Mouse (Mus musculus) frontal cortex, adult 2 months (tissue): ENCODE measurements around the gene Snrpc. TPM values are rescaled to one million over a fixed set of nuclear protein-coding genes. Genes with fewer than 3 reads are reported as not detected.

Experiments used
- DNase-seq, 2 experiments: peaks; one replicate each; pipeline ENCODE4 v3.0.0; 2022; ENCODE audit warnings: low spot score in 1 of 2; ENCODE audit errors: extremely low spot score in 1 of 2
- polyA plus RNA-seq: library from polyadenylated mRNA; depleted of rRNA; stranded (reverse); fragments of >200 nt; gene quantifications from 2 replicates; pipeline ENCODE4 v1.2.3, GENCODE M21; 2012; rRNA removed

Gene Snrpc
- polyA plus RNA-seq, 1 experiment: 66.1 TPM

DNA sequence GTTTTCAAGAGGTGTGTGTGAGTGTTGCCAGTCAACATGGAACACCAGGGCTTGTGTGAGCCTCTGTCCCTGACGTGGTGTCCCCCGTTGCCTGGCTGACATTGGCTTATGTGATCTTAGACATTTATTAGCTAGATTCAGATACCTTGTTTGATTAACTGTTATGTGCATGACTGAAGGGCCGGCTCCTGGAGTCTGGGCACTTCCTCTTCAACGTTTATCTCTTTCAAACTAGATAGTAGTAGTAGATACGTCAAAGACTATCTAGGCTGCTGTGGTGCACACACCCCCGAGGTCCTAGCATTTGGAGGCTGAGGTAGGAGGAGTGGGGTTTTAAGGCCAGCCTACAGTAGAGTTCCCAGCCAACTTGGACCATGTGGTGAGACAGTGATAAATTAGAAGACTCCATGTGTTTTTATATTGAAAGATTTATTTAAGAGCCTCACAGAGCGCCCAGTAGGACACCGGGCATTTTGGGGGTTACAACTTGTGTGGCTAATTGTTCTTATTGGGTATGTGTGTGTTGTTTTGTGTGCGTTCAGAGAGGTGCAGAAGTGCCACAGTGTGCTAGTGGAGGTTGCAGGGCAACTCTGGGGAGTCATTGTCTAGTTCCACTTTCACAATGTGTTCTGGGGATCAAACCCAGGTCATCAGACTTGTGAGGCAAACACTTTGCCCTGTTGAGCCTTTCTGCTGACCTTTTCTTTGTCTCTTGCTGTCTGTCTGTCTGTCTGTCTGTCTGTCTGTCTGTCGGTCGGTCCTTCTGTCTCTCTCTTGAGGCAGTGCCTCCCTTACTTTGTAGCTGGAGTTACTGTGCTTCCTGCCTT is 19.9 kb downstream of the Snrpc start:
- no peak for DNase-seq

GRCm38 (mm10) chr17:27859131-27859530 is 21.2 kb downstream of the Snrpc start:
- DNase-seq: no peak

DNA sequence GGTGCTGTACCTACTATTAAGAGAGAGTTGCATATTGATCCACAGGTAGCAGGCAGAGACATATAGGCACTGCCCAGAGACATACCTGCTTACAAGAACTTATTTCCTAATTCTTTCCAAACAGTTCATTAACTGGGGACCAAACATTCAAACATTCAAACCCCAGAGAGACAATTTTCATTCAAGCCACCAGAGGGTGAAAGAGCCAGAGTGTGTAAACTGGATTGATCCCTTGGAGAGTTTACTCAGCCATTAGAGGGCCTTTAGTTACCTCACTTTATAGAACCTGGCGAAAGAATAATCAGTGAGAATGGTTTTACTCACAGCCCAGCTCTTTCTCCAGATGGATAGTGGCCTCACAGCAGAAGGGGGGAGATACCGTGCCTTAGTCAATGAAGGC is 27.5 kb downstream of the Snrpc start:
- DNase-seq: no peak

DNA sequence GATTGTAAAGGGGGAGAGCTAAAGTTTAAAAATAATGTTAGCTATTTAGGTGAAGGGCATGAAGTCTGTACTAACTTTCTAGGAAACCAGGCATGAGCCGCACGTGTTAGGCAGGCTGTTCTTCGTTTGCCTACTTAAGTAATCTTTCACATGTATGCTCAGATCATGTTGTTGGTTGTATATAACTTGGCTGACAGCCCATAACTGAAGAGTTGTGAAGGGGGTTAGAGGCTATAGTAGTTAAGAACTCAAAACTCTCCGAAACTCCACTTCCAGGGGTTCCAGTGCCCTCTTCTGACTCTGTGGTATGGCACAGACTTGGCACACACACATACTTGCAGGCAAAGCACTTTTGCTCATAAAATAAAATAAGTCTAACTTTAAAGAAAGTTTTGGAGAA is 28.8 kb downstream of the Snrpc start:
- no peak for DNase-seq

GRCm38 (mm10) chr17:27871851-27872250 is 33.9 kb downstream of the Snrpc start:
- DNase-seq: peak; percentile 47 to 74

DNA sequence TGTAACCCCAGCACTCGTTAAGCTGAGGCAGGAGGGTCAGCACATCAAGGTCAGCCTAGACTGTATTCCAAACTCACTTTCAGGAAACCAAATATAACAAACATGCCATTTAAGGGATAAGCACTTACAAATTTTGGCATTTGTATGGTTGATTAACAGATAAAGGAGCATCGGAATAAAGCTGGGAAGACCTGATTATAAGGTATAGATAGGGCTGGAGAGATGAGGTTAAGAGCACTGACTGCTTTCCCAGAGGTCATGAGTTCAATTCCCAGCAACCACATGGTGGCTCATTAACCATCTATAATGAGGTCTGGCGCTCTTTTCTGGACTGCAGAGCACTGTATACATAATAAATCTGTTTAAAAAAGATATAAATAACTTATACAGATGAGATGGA is 35.6 kb downstream of the Snrpc start:
- DNase-seq: no peak

DNA sequence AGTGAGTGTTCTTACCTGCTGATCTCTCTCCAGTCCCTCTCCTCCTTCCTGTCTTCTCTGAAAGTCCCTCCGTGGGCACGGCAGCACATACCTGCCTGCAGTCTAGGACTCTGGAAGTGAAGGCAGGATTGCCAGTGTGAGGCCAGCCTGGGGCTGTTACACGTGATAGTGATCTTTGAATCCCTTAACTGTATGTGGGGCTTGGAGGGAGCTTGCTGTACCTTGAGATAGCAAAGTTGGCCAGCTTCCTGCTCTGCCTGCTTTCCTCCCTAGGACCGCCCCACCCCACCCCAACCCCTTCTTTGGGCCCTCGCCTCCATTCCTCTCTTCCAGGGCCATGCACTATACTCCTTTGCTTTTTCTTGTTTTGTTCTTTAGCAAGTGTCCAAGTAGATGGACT is 36.6 kb downstream of the Snrpc start:
- DNase-seq: no peak

DNA sequence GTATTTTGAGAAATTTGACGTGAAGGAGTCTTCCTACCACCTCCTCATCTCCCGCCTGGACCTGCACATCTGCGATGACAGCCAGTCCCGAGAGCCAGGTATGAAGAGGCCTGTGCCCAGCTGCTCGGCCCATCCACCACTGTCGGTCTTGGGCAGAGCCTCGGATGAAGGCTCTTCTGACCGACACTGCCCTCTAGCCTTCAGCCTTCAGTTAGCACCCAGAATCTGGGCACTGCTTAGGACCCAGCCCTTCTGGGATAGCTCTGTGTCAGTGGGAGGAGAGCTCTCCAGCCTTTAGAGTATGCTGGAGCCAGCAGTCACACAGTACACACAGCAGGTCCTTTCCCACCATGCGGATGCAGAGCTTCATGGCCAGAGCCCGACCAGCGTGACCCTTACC is 43.6 kb downstream of the Snrpc start:
- no peak for DNase-seq

- DNase-seq: no peak
These were observed 45.2 kb downstream of the Snrpc start for GRCm38 (mm10) chr17:27883129-27883528.

DNA sequence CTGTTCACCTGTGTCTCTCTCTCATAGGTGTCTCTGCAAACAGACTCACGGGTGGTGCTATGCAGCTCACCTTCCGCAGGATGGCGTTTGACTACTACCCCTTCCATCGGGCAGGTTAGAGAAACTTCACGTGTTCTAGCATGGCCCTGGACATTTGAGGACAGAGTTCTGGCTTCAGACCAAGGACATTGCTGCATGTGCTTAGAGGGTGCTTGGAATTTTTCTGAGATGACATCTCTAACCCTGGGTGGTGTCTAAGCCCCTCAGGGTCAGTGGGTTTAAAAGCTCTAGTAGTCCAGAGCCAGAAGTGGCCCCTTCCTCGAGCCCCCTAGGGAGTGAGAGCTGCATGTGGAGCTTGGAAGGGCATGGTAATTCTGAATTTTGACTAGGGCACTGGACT is 46.0 kb downstream of the Snrpc start:
- no peak for DNase-seq

DNA sequence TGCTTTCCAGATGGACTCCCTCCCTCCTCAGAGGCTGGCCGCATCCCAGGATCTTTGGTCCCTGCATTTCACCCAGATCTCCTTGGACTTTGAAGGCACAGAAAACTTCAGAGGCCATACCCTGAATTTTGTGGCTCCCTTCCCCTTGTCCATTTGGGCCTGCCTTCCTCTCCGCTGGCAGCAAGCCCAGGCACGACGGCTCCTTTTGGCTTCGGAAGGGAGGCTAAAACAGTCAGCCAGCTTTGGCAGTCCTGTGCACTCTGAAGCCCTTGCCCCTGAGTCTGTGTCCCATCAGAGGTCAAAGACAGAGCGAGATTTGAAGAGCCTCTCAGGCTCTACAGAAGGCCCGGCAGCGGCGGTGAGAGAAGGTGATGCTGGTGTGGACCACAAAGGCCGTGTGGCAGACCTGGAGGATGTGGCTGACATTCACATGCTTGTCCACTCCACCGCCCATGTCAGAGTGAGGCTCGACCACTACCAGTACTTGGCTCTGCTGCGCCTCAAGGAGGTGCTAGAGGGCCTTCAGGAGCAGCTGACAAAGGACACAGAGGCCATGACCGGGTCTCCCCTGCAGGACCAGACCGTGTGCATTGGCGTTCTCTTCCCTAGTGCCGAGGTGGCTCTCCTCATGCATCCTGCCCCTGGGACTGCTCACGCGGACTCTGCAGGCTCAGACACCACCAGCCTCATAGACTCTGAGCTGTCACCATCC is 48.7 kb downstream of the Snrpc start:
- DNase-seq: no peak

Other genes starting within 250 kb of the Snrpc start
- 352 and 353 TPM in 2 replicates for gene Nudt3, start 214.7 kb upstream of the Snrpc start, polyA plus RNA-seq
- 0.20 TPM in 1 of 2 replicates, not detected in the other for gene RPS10-NUDT3, start 202.9 kb upstream of the Snrpc start, polyA plus RNA-seq
- 567 and 606 TPM in 2 replicates for gene Rps10, start 201.5 kb upstream of the Snrpc start, polyA plus RNA-seq
- gene Pacsin1, start 182.6 kb upstream of the Snrpc start, polyA plus RNA-seq: 270 and 282 TPM in 2 replicates
- 0.80 and 0.95 TPM in 2 replicates for gene Spdef, start 109.2 kb upstream of the Snrpc start, polyA plus RNA-seq
- 157 and 178 TPM in 2 replicates for gene D17Wsu92e, start 17.5 kb upstream of the Snrpc start, polyA plus RNA-seq
- 9.5 and 10.5 TPM in 2 replicates for gene Uhrf1bp1, start 18.3 kb downstream of the Snrpc start, polyA plus RNA-seq
- gene Anks1, start 71.2 kb downstream of the Snrpc start, polyA plus RNA-seq: 32.3 and 35.6 TPM in 2 replicates
- gene Taf11, start 71.7 kb downstream of the Snrpc start, polyA plus RNA-seq: 44.0 and 49.3 TPM in 2 replicates
- gene Tcp11, start 242.5 kb downstream of the Snrpc start, polyA plus RNA-seq: 0.55 and 1.0 TPM in 2 replicates